Mouse (Mus musculus) embryonic facial prominence, embryonic 13.5 days (tissue): Measurements from ENCODE around the gene Rnf38. TPM values are rescaled to one million over a fixed set of nuclear protein-coding genes. Genes with fewer than 3 reads are reported as not detected.

ENCODE experiments used
- ATAC-seq: fragments of 200-750 bp; cut with Nextera tagmentation; 2 replicates; pipeline ENCODE4 v1.8.0; 2017; ENCODE audit warnings: low read depth; ENCODE audit not compliant: insufficient number of reproducible peaks, insufficient read depth, low FRiP score, low TSS enrichment
- H3K27ac ChIP-seq: fragments of 300-500 bp; sonication (generic); 2 replicates; pipeline ENCODE4 v1.5.1; 2015; ENCODE audit warnings: moderate library complexity, mild to moderate bottlenecking, inconsistent platforms
- H3K27me3 ChIP-seq: fragments of 300-500 bp; sonication (generic); 2 replicates; pipeline ENCODE4 v1.6.1; 2015; ENCODE audit warnings: mild to moderate bottlenecking, inconsistent platforms
- H3K36me3 ChIP-seq: fragments of 300-500 bp; sonication (generic); 2 replicates; pipeline ENCODE4 v1.6.1; 2015; ENCODE audit warnings: mild to moderate bottlenecking, inconsistent platforms
- H3K4me1 ChIP-seq: fragments of 300-500 bp; sonication (generic); 2 replicates; pipeline ENCODE4 v1.6.1; 2015; ENCODE audit warnings: inconsistent platforms
- H3K4me2 ChIP-seq: fragments of 300-500 bp; sonication (generic); 2 replicates; pipeline ENCODE4 v1.6.1; 2015; ENCODE audit warnings: moderate library complexity, mild to moderate bottlenecking, inconsistent platforms
- H3K4me3 ChIP-seq: fragments of 300-500 bp; sonication (generic); 2 replicates; pipeline ENCODE4 v1.5.1; 2015; ENCODE audit warnings: mild to moderate bottlenecking, inconsistent platforms
- H3K9ac ChIP-seq: fragments of 300-500 bp; sonication (generic); 2 replicates; pipeline ENCODE4 v1.6.1; 2015; ENCODE audit warnings: mild to moderate bottlenecking, inconsistent platforms
- H3K9me3 ChIP-seq: fragments of 300-500 bp; sonication (generic); 2 replicates; pipeline ENCODE4 v1.6.1; 2016; ENCODE audit warnings: inconsistent platforms
- WGBS: fragments of 180-500 bp; shearing (Covaris S2); methylation state at CpG from one replicate; pipeline ENCODE4 v1.1.7; 2015; ENCODE audit warnings: mixed read lengths; 5-methylcytosine and 5-hydroxymethylcytosine counted together
- polyA plus RNA-seq: library from polyadenylated mRNA; unstranded; fragments of >200 nt; fragmentation: Nextera tagmentation; extraction: Ambion mirVana; gene quantifications from 2 replicates; pipeline ENCODE4 v1.2.1, GENCODE M21; 2015

Rnf38 gene
- 21.6 and 26.8 TPM in 2 replicates for polyA plus RNA-seq

DNA sequence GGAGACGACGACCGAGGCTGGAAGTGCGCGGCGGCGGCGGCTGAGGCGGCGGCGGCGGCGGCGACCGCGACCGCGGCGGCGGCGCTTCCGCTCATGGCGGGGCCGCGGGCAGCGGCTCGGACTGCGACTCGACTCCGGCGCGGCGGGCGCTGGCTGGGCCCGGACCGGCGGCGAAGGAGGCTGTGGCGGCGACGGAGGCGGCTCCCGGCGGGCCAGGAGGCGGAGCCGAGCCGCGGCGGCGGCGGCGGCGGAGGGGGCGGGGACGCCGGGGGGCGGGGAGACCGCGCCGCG lies at the start of gene Rnf38:
Gene Rnf38 (minus strand): TSS at position 77 of the 291 bp plus-strand sequence.
- no peaks in the 10 kb centered on the region for H3K36me3 ChIP-seq
- H3K4me3 ChIP-seq: peak within 1 kb of the TSS; percentile 78
- ATAC-seq: no peak
- H3K9ac ChIP-seq: peak within 1 kb of the TSS; percentile 87
- peak within 1 kb of the TSS; percentile 78 for H3K4me2 ChIP-seq
- H3K27ac ChIP-seq: peak within 1 kb of the TSS; percentile 96
- H3K27me3 ChIP-seq: no peaks in the 10 kb centered on the region
- under 1% methylated on average over 43 of the region's 61 CpGs for WGBS
- peaks cover 31% of the 10 kb centered on the region for H3K4me1 ChIP-seq
- no peaks in the 10 kb centered on the region for H3K9me3 ChIP-seq

- Histone ChIP-seq H3K9ac (no peak overlapping the region), H3K4me1 (no peaks in the 10 kb centered on the region), H3K27ac (no peak overlapping the region), H3K9me3 (no peaks in the 10 kb centered on the region), H3K4me2 (no peak overlapping the region), H3K36me3 (no peaks in the 10 kb centered on the region), H3K27me3 (no peaks in the 10 kb centered on the region), H3K4me3 (no peak overlapping the region)
- ATAC-seq: no peak
- WGBS: 71% methylated on average over 7 of the region's 7 CpGs
These were observed 48.1 kb upstream of the Rnf38 start for GRCm38 (mm10) chr4:44281597-44282265.

- no peak overlapping the region for H3K9ac ChIP-seq
- 47% methylated on average over 5 of the region's 5 CpGs for WGBS
- no peaks in the 10 kb centered on the region for H3K27me3 ChIP-seq
- H3K36me3 ChIP-seq: no peaks in the 10 kb centered on the region
- no peak overlapping the region for H3K4me3 ChIP-seq
- no peak overlapping the region for H3K4me2 ChIP-seq
- H3K4me1 ChIP-seq: no peaks in the 10 kb centered on the region
- no peak for ATAC-seq
- no peak overlapping the region for H3K27ac ChIP-seq
- no peaks in the 10 kb centered on the region for H3K9me3 ChIP-seq
These were observed 37.5 kb upstream of the Rnf38 start for GRCm38 (mm10) chr4:44271134-44271533.

DNA sequence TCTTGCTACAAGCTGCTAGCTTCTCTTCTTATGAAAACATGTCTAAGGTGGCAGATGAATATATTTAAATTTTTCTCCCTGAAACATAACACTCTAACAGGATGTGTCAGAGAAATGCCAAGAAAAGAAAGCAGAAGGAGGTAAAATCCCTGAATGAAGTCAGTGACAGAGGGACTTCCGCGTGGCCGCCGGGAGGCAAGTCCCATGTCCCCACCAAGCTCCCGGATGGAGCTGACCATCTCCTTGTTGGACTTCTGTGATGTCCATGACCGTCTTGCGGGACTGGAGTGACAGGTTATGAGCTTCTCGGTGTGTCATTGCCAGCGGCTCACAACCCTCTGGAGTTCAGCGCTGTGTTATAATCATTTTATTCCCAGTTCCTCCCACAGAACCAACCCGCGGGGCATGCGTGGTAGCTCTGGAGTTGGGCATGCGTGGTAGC lies 35.8 kb upstream of the Rnf38 start:
- Histone ChIP-seq H3K36me3 (no peaks in the 10 kb centered on the region), H3K9ac (no peak overlapping the region), H3K27me3 (no peaks in the 10 kb centered on the region), H3K4me2 (no peak overlapping the region), H3K4me3 (no peak overlapping the region), H3K9me3 (no peaks in the 10 kb centered on the region), H3K4me1 (no peaks in the 10 kb centered on the region), H3K27ac (no peak overlapping the region)
- WGBS: 92% methylated on average over 14 of the region's 14 CpGs
- ATAC-seq: no peak

- Histone ChIP-seq H3K9ac (no peak overlapping the region), H3K27me3 (no peaks in the 10 kb centered on the region), H3K4me1 (no peaks in the 10 kb centered on the region), H3K9me3 (no peaks in the 10 kb centered on the region), H3K36me3 (no peaks in the 10 kb centered on the region), H3K4me2 (no peak overlapping the region), H3K27ac (no peak overlapping the region), H3K4me3 (no peak overlapping the region)
- no peak for ATAC-seq
- 82% methylated on average over 6 of the region's 6 CpGs for WGBS
These were observed 33.8 kb upstream of the Rnf38 start for GRCm38 (mm10) chr4:44267437-44267836.

DNA sequence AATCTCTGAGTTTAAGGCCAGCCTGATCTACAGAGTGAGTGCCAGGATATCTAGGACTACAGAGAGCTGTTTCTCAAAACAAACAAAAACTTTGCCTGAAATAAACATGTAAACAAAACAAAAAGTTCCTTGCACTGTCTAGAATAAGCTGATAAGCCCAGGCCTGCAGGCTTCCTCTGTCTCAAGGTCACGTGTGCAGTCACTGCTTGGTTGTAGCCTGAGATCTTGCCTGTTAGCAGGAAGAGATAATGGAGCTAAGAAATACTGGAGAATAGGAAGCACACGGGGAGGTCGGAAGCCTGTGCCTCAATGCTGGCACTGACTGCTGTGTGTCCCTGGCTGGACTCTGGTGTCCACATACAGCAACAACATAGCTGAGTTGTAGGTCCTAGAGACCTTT lies 31.9 kb upstream of the Rnf38 start:
- 79% methylated on average over 3 of the region's 3 CpGs for WGBS
- Histone ChIP-seq H3K27me3 (no peaks in the 10 kb centered on the region), H3K36me3 (no peaks in the 10 kb centered on the region), H3K4me2 (no peak overlapping the region), H3K4me3 (no peak overlapping the region), H3K27ac (no peak overlapping the region), H3K9me3 (no peaks in the 10 kb centered on the region), H3K9ac (no peak overlapping the region), H3K4me1 (no peaks in the 10 kb centered on the region)
- no peak for ATAC-seq

GRCm38 (mm10) chr4:44260244-44260643 lies 26.7 kb upstream of the Rnf38 start:
- Histone ChIP-seq H3K4me2 (no peak overlapping the region), H3K27me3 (no peaks in the 10 kb centered on the region), H3K9ac (no peak overlapping the region), H3K4me3 (no peak overlapping the region), H3K9me3 (no peaks in the 10 kb centered on the region), H3K27ac (no peak overlapping the region), H3K36me3 (no peaks in the 10 kb centered on the region), H3K4me1 (no peaks in the 10 kb centered on the region)
- no peak for ATAC-seq
- 3% methylated on average over 10 of the region's 10 CpGs for WGBS

DNA sequence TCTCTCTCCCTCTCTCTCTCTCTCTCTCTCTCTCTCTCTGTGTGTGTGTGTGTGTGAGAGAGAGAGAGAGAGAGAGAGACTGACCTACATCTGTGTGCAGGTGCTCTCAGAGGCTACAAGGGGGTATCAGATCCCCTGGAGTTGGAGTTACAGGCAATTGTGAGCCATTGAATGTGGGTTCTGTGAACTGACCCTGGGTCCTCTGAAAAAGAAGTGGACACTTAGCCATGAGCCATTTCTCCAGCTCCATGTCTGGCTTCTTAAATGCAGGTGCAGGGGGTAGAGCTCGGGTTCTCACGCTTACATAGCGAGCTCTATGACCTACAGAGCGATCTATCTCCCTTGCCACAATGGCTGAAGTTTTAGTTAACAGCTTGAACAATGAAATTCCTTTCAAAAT lies 25.5 kb upstream of the Rnf38 start:
- H3K36me3 ChIP-seq: no peaks in the 10 kb centered on the region
- WGBS: 87% methylated on average over 4 of the region's 4 CpGs

GRCm38 (mm10) chr4:44254579-44254978 lies 21.0 kb upstream of the Rnf38 start:
- no peak overlapping the region for H3K9ac ChIP-seq
- WGBS: 77% methylated on average over 5 of the region's 5 CpGs
- H3K4me2 ChIP-seq: no peak overlapping the region
- H3K9me3 ChIP-seq: no peaks in the 10 kb centered on the region
- ATAC-seq: no peak
- 0 out of 2 replicates have a peak, but pooled peaks cover 4% of the 10 kb centered on the region for H3K4me1 ChIP-seq
- H3K27me3 ChIP-seq: peaks cover 17% of the 10 kb centered on the region
- H3K27ac ChIP-seq: no peak overlapping the region
- no peak overlapping the region for H3K4me3 ChIP-seq
- no peaks in the 10 kb centered on the region for H3K36me3 ChIP-seq

More for the DNA sequence above, 25.5 kb upstream of the Rnf38 start:
- Histone ChIP-seq H3K9ac (no peak overlapping the region), H3K27me3 (0 out of 2 replicates have a peak, but pooled peaks cover 5% of the 10 kb centered on the region), H3K4me2 (no peak overlapping the region), H3K27ac (no peak overlapping the region), H3K4me3 (no peak overlapping the region), H3K9me3 (no peaks in the 10 kb centered on the region), H3K4me1 (no peaks in the 10 kb centered on the region)
- no peak for ATAC-seq

DNA sequence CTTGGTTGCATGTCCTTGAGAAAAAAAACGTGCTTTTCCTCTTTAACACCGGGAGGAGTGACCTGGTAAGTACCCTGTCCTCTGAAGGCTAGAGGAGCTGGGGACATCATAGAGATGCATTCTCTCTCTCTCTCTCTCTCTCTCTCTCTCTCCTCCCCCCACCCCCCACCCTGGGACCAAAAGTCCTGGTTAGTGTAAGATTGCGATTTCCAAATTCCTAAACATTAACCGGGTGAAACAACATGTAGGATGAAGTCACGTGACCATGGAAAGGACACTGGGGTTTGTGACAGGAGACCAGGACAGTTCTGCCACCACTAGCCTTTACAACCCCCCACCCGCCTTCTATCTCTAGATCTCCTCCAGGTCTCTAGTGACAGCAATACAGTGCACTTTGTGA lies 19.6 kb upstream of the Rnf38 start:
- Histone ChIP-seq H3K27me3 (peaks cover 27% of the 10 kb centered on the region), H3K9ac (no peak overlapping the region), H3K9me3 (no peaks in the 10 kb centered on the region), H3K4me3 (no peak overlapping the region), H3K4me1 (0 out of 2 replicates have a peak, but pooled peaks cover 4% of the 10 kb centered on the region), H3K4me2 (no peak overlapping the region), H3K36me3 (no peaks in the 10 kb centered on the region), H3K27ac (no peak overlapping the region)
- 10% methylated on average over 6 of the region's 6 CpGs for WGBS
- no peak for ATAC-seq

GRCm38 (mm10) chr4:44251966-44252916 lies 18.7 kb upstream of the Rnf38 start:
- Histone ChIP-seq H3K36me3 (no peaks in the 10 kb centered on the region), H3K4me3 (no peak overlapping the region), H3K4me1 (peaks cover 9% of the 10 kb centered on the region), H3K27ac (no peak overlapping the region), H3K9ac (no peak overlapping the region), H3K27me3 (peaks cover 33% of the 10 kb centered on the region), H3K4me2 (no peak overlapping the region), H3K9me3 (no peaks in the 10 kb centered on the region)
- no peak for ATAC-seq
- 11% methylated on average over 13 of the region's 13 CpGs for whole genome bisulfite sequencing

- peaks cover 34% of the 10 kb centered on the region for H3K27me3 ChIP-seq
- peaks cover 12% of the 10 kb centered on the region for H3K4me1 ChIP-seq
- WGBS: 75% methylated on average over 5 of the region's 5 CpGs
- no peak overlapping the region for H3K9ac ChIP-seq
- no peaks in the 10 kb centered on the region for H3K9me3 ChIP-seq
- H3K27ac ChIP-seq: no peak overlapping the region
- no peak for ATAC-seq
- no peak overlapping the region for H3K4me3 ChIP-seq
- H3K36me3 ChIP-seq: no peaks in the 10 kb centered on the region
- H3K4me2 ChIP-seq: no peak overlapping the region
These were observed 17.9 kb upstream of the Rnf38 start for GRCm38 (mm10) chr4:44251521-44251920.
